Mouse (Mus musculus): Measurements from ENCODE around the gene Nav2.

- TF ChIP-seq CTCF (IDR thresholded peaks at IDR 0.05; ENCODE audit: low read depth, low read length) = no peak
- no peak for TF ChIP-seq POLR2A (IDR thresholded peaks at IDR 0.05; ENCODE audit: insufficient read depth, low read length)
- no peak for TF ChIP-seq EP300 (IDR thresholded peaks at IDR 0.05; ENCODE audit: insufficient read depth, low read depth, low read length)
Measured at GRCm38 (mm10) chr7:49375499-49375974, 467.0 kb downstream of the Nav2 start.

Measured in ES-Bruce4 (cell line).